Mouse (Mus musculus) intestine, embryonic 15.5 days (tissue): Measurements from ENCODE around the gene Pitpnb. TPM values are rescaled to one million over a fixed set of nuclear protein-coding genes. Genes with fewer than 3 reads are reported as not detected.

Experiments
- ATAC-seq: fragments of 200-750 bp; cut with Nextera tagmentation; 2 replicates; pipeline ENCODE4 v1.8.0; 2017; ENCODE audit warnings: moderate TSS enrichment, moderate library complexity
- H3K27ac ChIP-seq: fragments of 300-500 bp; sonication (generic); 2 replicates; pipeline ENCODE4 v1.5.1; 2015; ENCODE audit warnings: mild to moderate bottlenecking, inconsistent platforms
- H3K27me3 ChIP-seq: fragments of 300-500 bp; sonication (generic); replicated peaks from 2 replicates; pipeline ENCODE4 v1.6.1; 2015; ENCODE audit warnings: inconsistent platforms
- H3K36me3 ChIP-seq: fragments of 300-500 bp; sonication (generic); 2 replicates; pipeline ENCODE4 v1.6.1; 2015; ENCODE audit warnings: inconsistent platforms
- H3K4me1 ChIP-seq: fragments of 300-500 bp; sonication (generic); replicated peaks from 2 replicates; pipeline ENCODE4 v1.6.1; 2015; ENCODE audit warnings: inconsistent platforms
- H3K4me2 ChIP-seq: fragments of 300-500 bp; sonication (generic); replicated peaks from 2 replicates; pipeline ENCODE4 v1.6.1; 2015; ENCODE audit warnings: mild to moderate bottlenecking, inconsistent platforms
- H3K4me3 ChIP-seq: fragments of 300-500 bp; sonication (generic); replicated peaks from 2 replicates; pipeline ENCODE4 v1.5.1; 2015; ENCODE audit warnings: inconsistent platforms
- H3K9ac ChIP-seq: fragments of 300-500 bp; sonication (generic); 2 replicates; pipeline ENCODE4 v1.6.1; 2015; ENCODE audit warnings: inconsistent platforms
- H3K9me3 ChIP-seq: fragments of 300-500 bp; sonication (generic); 2 replicates; pipeline ENCODE4 v1.6.1; 2016; ENCODE audit warnings: inconsistent platforms
- WGBS: fragments of 180-500 bp; shearing (Covaris S2); methylation state at CpG from one replicate; pipeline ENCODE4 v1.1.7; 2015; 5-methylcytosine and 5-hydroxymethylcytosine counted together
- polyA plus RNA-seq: library from polyadenylated mRNA; unstranded; fragments of >200 nt; fragmentation: Nextera tagmentation; extraction: Ambion mirVana; gene quantifications from 2 replicates; pipeline ENCODE4 v1.2.1, GENCODE M21; 2015

The Pitpnb gene
- polyA plus RNA-seq, 1 experiment from 2014 or later, result 94.2 TPM

DNA sequence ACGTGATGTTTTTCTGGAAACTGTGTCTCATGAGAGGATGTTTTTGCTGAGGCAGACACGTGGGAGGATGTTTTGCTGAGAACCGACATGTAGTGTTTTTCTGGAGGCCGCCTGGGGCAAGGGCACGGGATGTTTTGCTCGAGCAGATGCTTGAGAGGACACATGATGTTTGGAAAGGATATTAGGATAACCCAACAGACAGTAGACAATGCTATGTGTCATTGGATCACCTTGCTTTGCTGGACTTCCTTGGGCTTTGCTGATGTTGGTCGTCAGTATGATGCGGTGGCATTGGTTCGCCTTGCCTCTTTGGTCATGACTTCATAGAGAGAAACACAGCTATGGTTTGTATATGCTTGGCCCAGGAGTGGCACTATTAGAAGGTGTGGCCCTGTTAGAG lies 16.7 kb upstream of the Pitpnb start:
- Histone ChIP-seq H3K4me2 (no peak overlapping the region), H3K4me1 (no peaks in the 10 kb centered on the region), H3K36me3 (no peaks in the 10 kb centered on the region), H3K9me3 (no peaks in the 10 kb centered on the region), H3K27me3 (no peaks in the 10 kb centered on the region), H3K9ac (no peak overlapping the region), H3K4me3 (no peak overlapping the region), H3K27ac (no peak overlapping the region)
- ATAC-seq, result no peak
- 87% methylated on average over 9 of the region's 9 CpGs for WGBS

DNA sequence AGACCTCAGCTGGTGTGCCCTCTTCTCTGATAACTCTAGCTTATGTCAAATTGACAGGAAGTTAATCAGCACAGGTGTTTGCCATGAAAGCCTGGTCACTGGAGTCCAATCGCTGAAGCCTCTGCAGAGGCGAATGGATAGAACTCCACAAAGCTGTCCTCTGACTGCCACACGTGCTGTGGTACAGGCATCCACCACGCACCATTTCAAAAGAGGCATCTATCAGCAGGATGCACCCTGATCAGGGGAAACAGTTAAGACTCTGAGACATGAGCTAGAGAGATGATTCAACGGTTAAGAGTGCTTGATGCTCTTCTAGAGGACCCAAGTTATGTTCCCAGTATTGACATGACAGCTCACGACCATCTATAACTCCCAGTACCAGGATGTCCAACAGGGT lies 15.5 kb upstream of the Pitpnb start:
- H3K9me3 ChIP-seq, result no peaks in the 10 kb centered on the region
- WGBS, result 93% methylated on average over 6 of the region's 6 CpGs
- H3K4me1 ChIP-seq, result no peaks in the 10 kb centered on the region
- no peak for ATAC-seq
- H3K27ac ChIP-seq, result no peak overlapping the region
- H3K27me3 ChIP-seq, result no peaks in the 10 kb centered on the region
- H3K9ac ChIP-seq, result no peak overlapping the region
- H3K4me2 ChIP-seq, result no peak overlapping the region
- no peaks in the 10 kb centered on the region for H3K36me3 ChIP-seq
- H3K4me3 ChIP-seq, result no peak overlapping the region

DNA sequence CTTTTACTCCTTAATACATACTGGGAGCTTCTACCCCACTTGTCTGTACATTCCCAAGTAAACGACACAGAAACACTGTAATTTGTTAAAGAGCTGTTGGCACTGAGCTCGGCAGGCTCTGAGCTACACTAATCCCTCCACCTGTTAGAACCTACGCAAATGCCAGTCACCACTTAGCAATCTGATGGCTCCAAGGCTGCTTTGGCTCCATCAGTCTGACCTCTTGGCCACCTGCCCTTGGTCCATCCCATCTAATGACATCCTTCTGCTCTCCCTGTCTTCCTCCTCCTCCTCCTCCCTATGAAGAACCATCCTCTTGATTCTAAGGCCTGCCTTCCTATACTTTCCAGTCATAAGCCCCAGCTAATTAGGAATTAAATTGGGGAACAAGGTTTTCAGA lies 13.0 kb upstream of the Pitpnb start:
- H3K4me1 ChIP-seq, result no peaks in the 10 kb centered on the region
- H3K36me3 ChIP-seq, result no peaks in the 10 kb centered on the region
- no peak overlapping the region for H3K4me2 ChIP-seq
- 62% methylated on average over 3 of the region's 3 CpGs for WGBS
- H3K27me3 ChIP-seq, result no peaks in the 10 kb centered on the region
- ATAC-seq, result no peak
- no peak overlapping the region for H3K4me3 ChIP-seq
- no peaks in the 10 kb centered on the region for H3K9me3 ChIP-seq
- no peak overlapping the region for H3K27ac ChIP-seq
- no peak overlapping the region for H3K9ac ChIP-seq

DNA sequence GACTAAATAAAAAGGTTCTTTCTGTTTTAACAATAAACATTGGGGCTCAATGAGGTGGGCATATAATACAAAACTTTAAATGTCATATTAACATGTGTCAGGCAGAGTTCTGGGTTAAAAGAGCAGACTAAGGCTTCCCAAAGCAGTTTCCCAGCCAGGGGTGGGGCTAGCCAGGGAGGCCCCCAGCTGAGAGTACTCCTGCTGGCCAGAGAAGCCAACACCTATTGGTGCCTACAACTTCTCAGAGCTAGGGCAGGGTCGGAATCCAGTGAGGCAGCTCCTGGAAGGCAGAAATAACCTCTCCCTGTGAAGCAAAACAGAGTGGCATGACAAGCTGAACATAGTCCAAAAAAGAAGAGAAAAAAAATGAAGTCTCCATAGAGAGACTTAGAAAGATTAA lies 11.6 kb upstream of the Pitpnb start:
- Histone ChIP-seq H3K36me3 (no peaks in the 10 kb centered on the region), H3K4me1 (no peaks in the 10 kb centered on the region), H3K27ac (no peak overlapping the region), H3K27me3 (no peaks in the 10 kb centered on the region), H3K9ac (no peak overlapping the region), H3K4me3 (no peak overlapping the region), H3K9me3 (no peaks in the 10 kb centered on the region), H3K4me2 (no peak overlapping the region)
- WGBS, result 49% methylated on average over 1 of the region's 1 CpGs
- no peak for ATAC-seq

DNA sequence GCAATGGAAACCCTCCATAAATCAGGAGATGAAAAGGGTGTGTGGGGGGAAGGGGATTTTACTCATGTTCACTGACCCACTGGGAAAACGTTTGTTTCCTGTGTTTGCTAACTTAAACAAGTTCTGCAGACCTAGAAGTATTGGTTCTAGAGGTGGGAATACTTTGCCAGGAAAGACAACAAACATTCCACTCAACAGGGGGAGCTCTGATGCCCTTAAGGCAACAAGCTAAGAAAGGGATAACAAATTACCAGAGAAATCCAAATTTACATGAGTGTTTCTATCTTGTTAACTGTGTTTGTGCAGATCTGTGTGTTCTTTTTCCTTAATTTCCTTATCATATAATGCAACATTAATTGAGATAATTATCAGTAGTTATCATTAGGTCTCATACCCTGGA lies 4.8 kb upstream of the Pitpnb start:
- WGBS, result 5% methylated on average over 1 of the region's 1 CpGs
- no peak for ATAC-seq

DNA sequence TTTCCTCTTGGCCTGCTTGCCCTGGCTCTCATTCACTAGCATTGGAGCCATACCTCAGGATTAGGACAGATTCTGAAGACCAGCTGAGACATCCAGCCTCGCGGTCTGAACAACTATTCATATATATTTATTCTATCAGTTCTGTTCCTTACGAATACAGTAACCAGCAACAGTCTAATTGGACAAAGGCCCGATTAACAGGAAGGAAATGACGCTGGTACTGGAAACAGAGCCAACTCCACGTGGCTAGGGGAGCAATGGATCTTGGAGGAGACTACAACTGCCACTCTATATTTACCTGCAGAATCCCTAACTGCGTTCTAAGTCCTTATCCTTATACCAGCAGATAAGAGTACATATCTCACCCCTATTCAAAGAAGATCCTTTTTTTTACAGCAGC lies 3.1 kb upstream of the Pitpnb start:
- ATAC-seq, result no peak
- no peak overlapping the region for H3K9ac ChIP-seq
- H3K27ac ChIP-seq, result no peak overlapping the region
- no peak overlapping the region for H3K4me3 ChIP-seq
- H3K36me3 ChIP-seq, result no peaks in the 10 kb centered on the region
- H3K4me1 ChIP-seq, result peaks cover 6% of the 10 kb centered on the region; the same call in 1 of the 2 replicates
- no peaks in the 10 kb centered on the region for H3K9me3 ChIP-seq
- H3K27me3 ChIP-seq, result no peaks in the 10 kb centered on the region
- H3K4me2 ChIP-seq, result no peak overlapping the region
- WGBS, result 77% methylated on average over 7 of the region's 7 CpGs

More for the DNA sequence above, 4.8 kb upstream of the Pitpnb start:
- Histone ChIP-seq H3K4me1 (no peaks in the 10 kb centered on the region), H3K4me3 (no peak overlapping the region), H3K9me3 (no peaks in the 10 kb centered on the region), H3K4me2 (no peak overlapping the region), H3K36me3 (no peaks in the 10 kb centered on the region), H3K27ac (no peak overlapping the region), H3K9ac (no peak overlapping the region), H3K27me3 (no peaks in the 10 kb centered on the region)

DNA sequence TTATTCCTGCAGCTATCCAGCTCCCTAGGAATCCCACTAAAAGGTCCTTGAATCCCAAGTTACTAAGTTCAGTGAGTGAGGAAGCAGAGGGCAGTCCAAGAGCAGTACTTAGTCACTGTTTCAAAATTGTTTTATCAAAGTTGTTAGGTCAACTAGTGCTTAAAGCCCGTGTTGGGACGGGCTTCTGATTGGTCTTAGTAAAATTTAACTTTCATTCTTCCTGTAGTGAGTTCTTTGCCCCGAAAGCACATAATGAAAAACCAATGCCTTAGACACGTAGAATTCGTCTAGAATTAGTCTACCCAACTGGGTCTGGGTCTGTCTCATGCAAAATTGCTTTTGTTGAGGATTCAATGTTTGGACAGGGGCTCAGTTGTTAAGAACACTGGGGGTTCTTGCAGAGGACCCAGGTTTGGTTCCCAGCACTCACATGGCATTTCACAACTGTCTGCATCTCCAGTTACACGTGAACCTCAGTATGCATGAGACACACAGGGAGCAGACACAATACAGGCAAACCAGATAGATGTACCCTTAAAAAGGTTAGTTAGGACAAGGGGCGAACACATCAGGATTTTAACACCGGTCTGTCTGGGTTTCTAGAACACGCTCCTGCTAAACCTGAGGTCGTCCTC lies 664 bp upstream of the Pitpnb start:
- H3K4me3 ChIP-seq, result peak overlapping the region; percentile 96
- H3K9me3 ChIP-seq, result no peaks in the 10 kb centered on the region
- H3K4me1 ChIP-seq, result peaks cover 7% of the 10 kb centered on the region; the same call in 1 of the 2 replicates
- 19% methylated on average over 10 of the region's 10 CpGs for WGBS
- peak overlapping the region; percentile 56 for H3K9ac ChIP-seq
- H3K4me2 ChIP-seq, result peak overlapping the region; percentile 69
- no peaks in the 10 kb centered on the region for H3K36me3 ChIP-seq
- no peaks in the 10 kb centered on the region for H3K27me3 ChIP-seq
- peak overlapping the region; percentile 75 for H3K27ac ChIP-seq
- ATAC-seq, result peak; percentile 65

DNA sequence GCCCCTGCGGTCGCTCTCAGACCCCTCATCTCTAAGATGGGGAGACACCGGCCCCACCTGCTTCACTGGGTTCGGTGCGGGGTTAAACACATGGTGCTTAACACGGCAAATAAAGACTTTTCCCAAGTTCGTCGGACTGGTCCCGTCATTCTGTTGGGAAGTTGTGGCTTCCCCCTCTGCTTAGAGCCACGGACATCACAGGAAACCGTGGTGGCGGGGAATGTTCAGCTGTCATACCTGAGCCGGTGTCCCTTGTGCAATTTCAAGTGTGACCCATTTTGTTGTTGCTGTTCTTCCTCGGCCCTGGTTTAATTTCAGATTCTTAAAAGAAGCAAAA lies 504 bp downstream of the Pitpnb start:
- under 1% methylated on average over 14 of the region's 14 CpGs for WGBS
- peak overlapping the region; percentile 79 for H3K27ac ChIP-seq

DNA sequence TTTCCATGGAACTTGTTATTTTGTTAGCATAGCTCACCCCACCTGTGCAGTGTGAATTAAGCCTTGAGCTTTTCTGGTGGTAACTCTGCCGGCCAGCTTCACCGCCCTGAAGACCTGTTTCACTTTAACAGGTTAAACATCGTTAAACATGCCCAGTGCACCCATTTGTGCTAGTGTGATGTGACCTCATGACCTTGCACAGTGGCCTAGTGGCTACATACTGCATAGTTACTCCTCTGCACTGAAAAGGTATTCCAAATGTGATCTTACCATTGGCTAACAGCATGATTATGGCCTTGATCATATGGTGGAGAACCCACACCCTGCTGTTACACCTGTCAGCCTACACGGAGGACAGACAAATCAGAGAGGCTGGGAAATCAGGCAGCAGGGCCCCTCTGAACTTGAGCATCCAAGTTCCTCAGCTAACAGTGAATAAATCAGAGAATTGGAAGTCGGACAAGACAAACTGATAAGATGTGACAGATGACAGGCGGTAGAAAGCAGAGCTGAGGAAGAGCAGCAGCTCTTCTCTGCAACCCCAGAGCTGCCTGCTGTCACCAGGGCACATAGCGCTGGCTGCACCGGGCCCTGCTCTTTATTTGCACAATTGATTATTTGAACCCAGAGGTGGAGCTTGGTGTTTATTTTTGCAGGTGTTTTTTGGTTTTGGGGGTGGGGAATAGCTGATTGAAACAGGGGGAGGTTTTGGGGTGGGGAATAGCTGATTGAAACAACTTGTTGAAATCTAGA lies 5.6 kb downstream of the Pitpnb start:
- 60% methylated on average over 8 of the region's 8 CpGs for WGBS
- H3K4me3 ChIP-seq, result no peak overlapping the region
- H3K36me3 ChIP-seq, result peaks cover 11% of the 10 kb centered on the region
- ATAC-seq, result no peak
- no peaks in the 10 kb centered on the region for H3K9me3 ChIP-seq
- no peak overlapping the region for H3K9ac ChIP-seq
- no peak overlapping the region for H3K27ac ChIP-seq
- no peaks in the 10 kb centered on the region for H3K27me3 ChIP-seq
- H3K4me2 ChIP-seq, result no peak overlapping the region
- H3K4me1 ChIP-seq, result peaks cover 7% of the 10 kb centered on the region; the same call in 1 of the 2 replicates

More for the DNA sequence above, 504 bp downstream of the Pitpnb start:
- H3K36me3 ChIP-seq, result 0 out of 2 replicates have a peak, but pooled peaks cover 2% of the 10 kb centered on the region
- H3K4me3 ChIP-seq, result peak overlapping the region; percentile 96
- no peaks in the 10 kb centered on the region for H3K9me3 ChIP-seq
- no peak; the same call in 1 of the 2 replicates for ATAC-seq
- H3K27me3 ChIP-seq, result no peaks in the 10 kb centered on the region
- H3K4me1 ChIP-seq, result peaks cover 7% of the 10 kb centered on the region; the same call in 1 of the 2 replicates
- H3K4me2 ChIP-seq, result peak overlapping the region; percentile 58
- peak overlapping the region; percentile 98 for H3K9ac ChIP-seq

DNA sequence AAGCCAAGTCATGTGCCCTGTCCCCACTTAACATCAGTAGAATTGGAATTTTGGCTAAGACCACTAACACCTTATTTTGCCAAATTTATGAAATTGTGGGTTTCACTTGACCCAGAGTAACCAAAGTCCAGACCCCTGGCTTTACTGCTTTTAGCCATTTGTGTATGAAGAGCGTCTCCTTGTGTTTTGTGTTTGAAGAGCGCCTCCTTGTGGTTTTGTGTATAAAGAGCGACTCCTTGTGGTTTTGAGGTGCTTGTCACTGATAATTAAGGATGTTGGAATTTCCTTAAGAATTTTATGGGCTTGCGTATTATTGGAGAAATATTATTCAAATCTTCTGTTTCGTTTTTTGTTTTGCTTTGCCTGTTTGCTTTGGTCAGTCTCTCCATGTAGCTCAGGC lies 11.0 kb downstream of the Pitpnb start:
- H3K9ac ChIP-seq, result no peak overlapping the region
- H3K4me3 ChIP-seq, result no peak overlapping the region
- 52% methylated on average over 5 of the region's 5 CpGs for whole genome bisulfite sequencing
- H3K9me3 ChIP-seq, result no peaks in the 10 kb centered on the region
- peaks cover 17% of the 10 kb centered on the region for H3K36me3 ChIP-seq
- no peaks in the 10 kb centered on the region for H3K27me3 ChIP-seq
- 0 out of 2 replicates have a peak, but pooled peaks cover 5% of the 10 kb centered on the region for H3K4me1 ChIP-seq
- no peak overlapping the region for H3K4me2 ChIP-seq
- ATAC-seq, result no peak
- H3K27ac ChIP-seq, result no peak overlapping the region

DNA sequence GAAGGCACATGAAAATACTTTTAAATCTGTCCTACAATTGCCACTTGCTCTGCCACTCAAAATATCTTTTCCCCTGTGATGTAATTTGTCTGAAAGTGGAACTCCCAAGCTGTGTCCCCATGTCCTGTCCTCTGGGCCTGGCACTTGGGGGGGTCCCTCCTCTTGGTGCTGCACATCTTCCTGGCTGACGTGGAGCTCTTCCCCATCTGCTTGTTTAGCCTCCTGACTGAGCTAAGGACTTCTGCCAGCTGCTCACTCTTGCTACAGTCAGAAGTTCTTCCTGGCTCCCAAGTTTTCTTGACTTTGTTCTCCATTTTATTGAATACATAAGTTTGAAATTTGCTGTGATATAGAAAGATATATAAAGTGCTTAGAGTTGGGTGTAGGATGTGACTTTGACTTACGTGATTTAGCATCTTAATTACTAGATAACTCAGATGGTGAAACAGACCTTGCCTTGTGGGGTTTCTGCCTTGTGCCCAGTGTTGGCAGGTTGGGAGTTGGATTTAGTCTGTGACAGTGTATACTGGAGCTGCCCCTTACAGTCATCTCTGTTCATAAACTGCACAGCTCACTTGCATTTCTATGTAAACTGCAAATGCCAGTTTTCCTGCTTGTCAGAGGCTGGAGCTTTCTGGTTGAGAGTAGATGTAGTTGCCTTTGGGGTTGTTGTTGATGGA lies 14.3 kb downstream of the Pitpnb start:
- WGBS, result 73% methylated on average over 2 of the region's 2 CpGs
- Histone ChIP-seq H3K4me1 (0 out of 2 replicates have a peak, but pooled peaks cover 5% of the 10 kb centered on the region), H3K27me3 (no peaks in the 10 kb centered on the region), H3K9me3 (no peaks in the 10 kb centered on the region), H3K4me2 (no peak overlapping the region), H3K9ac (no peak overlapping the region), H3K27ac (no peak overlapping the region), H3K4me3 (no peak overlapping the region), H3K36me3 (peaks cover 36% of the 10 kb centered on the region)
- no peak for ATAC-seq

DNA sequence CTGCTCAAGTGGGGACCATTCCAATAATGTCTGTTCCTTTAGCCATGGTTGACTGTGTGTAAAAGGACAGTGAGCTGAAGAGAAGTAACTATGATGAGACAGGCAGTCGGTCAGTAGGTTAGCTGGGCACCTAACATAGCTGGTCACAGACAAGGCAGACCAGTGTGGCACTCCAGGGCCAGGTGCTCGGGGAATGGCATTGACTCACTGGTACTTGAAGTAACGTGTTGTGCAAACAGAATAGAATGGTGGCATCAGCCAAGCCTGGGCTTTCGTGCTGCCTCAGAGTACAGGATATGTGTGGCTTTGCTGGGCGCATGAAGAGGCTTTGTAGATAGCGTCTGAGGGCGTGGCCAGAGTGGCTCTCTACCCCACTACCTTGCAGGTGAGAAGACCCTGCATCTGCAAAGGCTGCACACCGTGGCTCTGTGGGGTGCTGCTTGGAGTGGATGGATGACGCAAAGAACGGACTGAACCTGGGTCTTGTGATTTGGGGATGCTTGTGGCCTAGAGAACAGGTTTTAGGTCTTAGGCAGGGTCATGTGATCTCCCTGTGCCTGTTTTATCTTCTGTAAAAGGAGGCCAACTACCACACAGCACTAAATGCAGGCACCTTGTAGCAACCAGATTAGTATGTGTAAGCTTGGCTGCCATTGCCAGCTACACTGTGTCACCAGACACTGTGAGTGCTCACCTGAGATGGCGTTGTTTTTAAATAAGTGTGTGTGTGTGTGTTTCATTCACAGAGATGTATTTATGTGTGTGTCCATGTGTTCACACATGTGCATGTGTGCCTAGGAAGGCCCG lies 26.5 kb downstream of the Pitpnb start:
- ATAC-seq, result no peak
- H3K9ac ChIP-seq, result no peak overlapping the region
- peaks cover 26% of the 10 kb centered on the region; the same call in 1 of the 2 replicates for H3K36me3 ChIP-seq
- no peaks in the 10 kb centered on the region for H3K27me3 ChIP-seq
- 88% methylated on average over 12 of the region's 12 CpGs for WGBS
- no peak overlapping the region for H3K4me2 ChIP-seq
- no peak overlapping the region for H3K27ac ChIP-seq
- no peak overlapping the region for H3K4me3 ChIP-seq
- no peaks in the 10 kb centered on the region for H3K9me3 ChIP-seq
- H3K4me1 ChIP-seq, result no peaks in the 10 kb centered on the region
